Mouse (Mus musculus): ENCODE data around the gene Kpna6.
"Not testable (repeated sequence)": the region's sequence is repeated elsewhere in the genome, so short reads cannot be mapped to it uniquely, and the experiment has no call there.

The Kpna6 gene

GRCm38 (mm10) chr4:129672083-129672877, at the start of gene Kpna6:
Gene Kpna6 (minus strand): TSS chr4:129672767.
- DNase-seq = peak; percentile 93 to 95

GRCm38 (mm10) chr4:129716310-129716709, 43.7 kb upstream of the Kpna6 start:
- no peak for DNase-seq

- no peak for DNase-seq
Observed at GRCm38 (mm10) chr4:129709486-129710129, 37.0 kb upstream of the Kpna6 start.

- DNase-seq = no peak
Observed at GRCm38 (mm10) chr4:129706750-129707149, 34.2 kb upstream of the Kpna6 start.

- peak; percentile 19 to 35 for DNase-seq
Observed at GRCm38 (mm10) chr4:129702454-129702853, 29.9 kb upstream of the Kpna6 start.

- DNase-seq = peak; percentile 89 to 93
Observed at GRCm38 (mm10) chr4:129701503-129702377, 29.2 kb upstream of the Kpna6 start.

GRCm38 (mm10) chr4:129700661-129701060, 28.1 kb upstream of the Kpna6 start:
- not testable (repeated sequence) for DNase-seq

- DNase-seq = no peak
Observed at GRCm38 (mm10) chr4:129700216-129700615, 27.6 kb upstream of the Kpna6 start.

- no peak for DNase-seq
Observed at GRCm38 (mm10) chr4:129697191-129697590, 24.6 kb upstream of the Kpna6 start.

- peak; percentile 94 to 95 for DNase-seq
Observed at GRCm38 (mm10) chr4:129696158-129696985, 23.8 kb upstream of the Kpna6 start, which contains the start of gene Tmem39b. Gene Tmem39b (minus strand): TSS chr4:129696838.

GRCm38 (mm10) chr4:129695815-129696157, 23.2 kb upstream of the Kpna6 start:
- DNase-seq = no peak

- DNase-seq = peak; percentile 46 to 73
Observed at GRCm38 (mm10) chr4:129684531-129684930, 12.0 kb upstream of the Kpna6 start.

GRCm38 (mm10) chr4:129683901-129684493, 11.4 kb upstream of the Kpna6 start:
- peak; percentile 77 to 89 for DNase-seq

GRCm38 (mm10) chr4:129681837-129682236, 9.3 kb upstream of the Kpna6 start:
- DNase-seq = no peak

GRCm38 (mm10) chr4:129672878-129673449, 397 bp upstream of the Kpna6 start:
- DNase-seq = no peak

GRCm38 (mm10) chr4:129671491-129672082, 980 bp downstream of the Kpna6 start:
- DNase-seq = peak; percentile 64 to 78

- no peak for DNase-seq
Observed at GRCm38 (mm10) chr4:129662255-129662813, 10.2 kb downstream of the Kpna6 start.

GRCm38 (mm10) chr4:129661584-129661983, 11.0 kb downstream of the Kpna6 start:
- DNase-seq = no peak

GRCm38 (mm10) chr4:129654770-129655169, 17.8 kb downstream of the Kpna6 start:
- DNase-seq = no peak

GRCm38 (mm10) chr4:129650359-129650758, 22.2 kb downstream of the Kpna6 start:
- DNase-seq = peak in 1 of 2 experiments; percentile 43

- no peak for DNase-seq
Observed at GRCm38 (mm10) chr4:129648656-129649055, 23.9 kb downstream of the Kpna6 start.
